Mouse (Mus musculus) stomach, postnatal 0 days (tissue): ENCODE measurements at regions not wholly inside any gene's neighbourhood (a gene's known extent, or its start where the extent isn't known, plus 50 kb on each side); places are given as distances from the start of the nearest gene placed in this dataset.

Experiments
- ATAC-seq: fragments of 200-750 bp; cut with Nextera tagmentation; 2 replicates; pipeline ENCODE4 v1.8.0; 2017; ENCODE audit not compliant: low FRiP score, low TSS enrichment
- DNase-seq: peaks from one replicate; pipeline ENCODE4 v3.0.0-alpha.2; 2016; ENCODE audit warnings: low spot score
- H3K27ac ChIP-seq: fragments of 300-500 bp; sonication (generic); replicated peaks from 2 replicates; pipeline ENCODE4 v1.5.1; 2014; ENCODE audit warnings: mild to moderate bottlenecking, control low read depth
- H3K27me3 ChIP-seq: fragments of 300-500 bp; sonication (generic); 2 replicates; pipeline ENCODE4 v1.6.1; 2014; ENCODE audit warnings: low read length; ENCODE audit not compliant: control insufficient read depth, insufficient read depth
- H3K36me3 ChIP-seq: fragments of 300-500 bp; sonication (generic); 2 replicates; pipeline ENCODE4 v1.6.1; 2014; ENCODE audit warnings: low read length, mixed read lengths; ENCODE audit not compliant: control insufficient read depth, insufficient read depth
- H3K4me1 ChIP-seq: fragments of 300-500 bp; sonication (generic); replicated peaks from 2 replicates; pipeline ENCODE4 v1.6.1; 2014; ENCODE audit warnings: antibody characterized with exemption; ENCODE audit not compliant: control insufficient read depth, insufficient read depth
- H3K4me2 ChIP-seq: fragments of 300-500 bp; sonication (generic); replicated peaks from 2 replicates; pipeline ENCODE4 v1.6.1; 2014; ENCODE audit warnings: low read depth, mild to moderate bottlenecking, control low read depth, moderate library complexity
- H3K4me3 ChIP-seq: fragments of 300-500 bp; sonication (generic); 2 replicates; pipeline ENCODE4 v1.5.1; 2014; ENCODE audit warnings: low read depth, low read length, control low read depth
- H3K9ac ChIP-seq: fragments of 300-500 bp; sonication (generic); 2 replicates; pipeline ENCODE4 v1.6.1; 2014; ENCODE audit warnings: mild to moderate bottlenecking, low read length, control low read depth, mixed read lengths
- H3K9me3 ChIP-seq: fragments of 300-500 bp; sonication (generic); 2 replicates; pipeline ENCODE4 v1.6.1; 2016; ENCODE audit warnings: low read length; ENCODE audit not compliant: control insufficient read depth
- CTCF ChIP-seq: IDR thresholded peaks from 2 replicates; pipeline ENCODE4 v1.5.1; 2016; ENCODE audit warnings: antibody characterized with exemption, low read depth, mild to moderate bottlenecking, moderate library complexity
- EP300 ChIP-seq: optimal IDR thresholded peaks from 2 replicates; pipeline ENCODE3; 2016; ENCODE audit warnings: antibody characterized with exemption
- WGBS: fragments of 180-500 bp; shearing (Covaris S2); extraction: QIAGEN DNeasy Blood & Tissue Kit; methylation state at CpG from one replicate; pipeline ENCODE4 v1.1.7; 2014; 5-methylcytosine and 5-hydroxymethylcytosine counted together

- ATAC-seq (no peak), DNase-seq (no peak)
- H3K9ac ChIP-seq: no peak overlapping the region
- WGBS: 32% methylated on average over 3 of the region's 3 CpGs
- no peak overlapping the region for H3K27ac ChIP-seq
- TF ChIP-seq CTCF: no peak
- TF ChIP-seq EP300: no peak
- no peak overlapping the region for H3K4me2 ChIP-seq
- H3K27me3 ChIP-seq: no peaks in the 10 kb centered on the region
- no peak overlapping the region for H3K4me3 ChIP-seq
- no peaks in the 10 kb centered on the region for H3K4me1 ChIP-seq
- no peaks in the 10 kb centered on the region for H3K36me3 ChIP-seq
- no peaks in the 10 kb centered on the region for H3K9me3 ChIP-seq
These were observed 848.9 kb upstream of the Cited2 start for GRCm38 (mm10) chr10:16874131-16874530.

GRCm38 (mm10) chr10:16878197-16878596 lies 844.8 kb upstream of the Cited2 start:
- Histone ChIP-seq H3K27ac (no peak overlapping the region), H3K9me3 (no peaks in the 10 kb centered on the region), H3K36me3 (no peaks in the 10 kb centered on the region), H3K4me3 (no peak overlapping the region), H3K4me2 (no peak overlapping the region), H3K27me3 (no peaks in the 10 kb centered on the region), H3K4me1 (no peaks in the 10 kb centered on the region), H3K9ac (no peak overlapping the region)
- DNase-seq (no peak), ATAC-seq (no peak)
- no peak for TF ChIP-seq EP300
- no peak for TF ChIP-seq CTCF

GRCm38 (mm10) chr10:16893316-16893715 lies 829.7 kb upstream of the Cited2 start:
- ATAC-seq: no peak

GRCm38 (mm10) chr10:16895332-16895731 lies 827.7 kb upstream of the Cited2 start:
- H3K9ac ChIP-seq: no peak overlapping the region
- no peaks in the 10 kb centered on the region for H3K9me3 ChIP-seq
- TF ChIP-seq EP300: no peak
- no peak for TF ChIP-seq CTCF
- H3K27ac ChIP-seq: no peak overlapping the region
- ATAC-seq: no peak
- no peak overlapping the region for H3K4me2 ChIP-seq
- DNase-seq: no peak
- no peaks in the 10 kb centered on the region for H3K27me3 ChIP-seq
- H3K4me3 ChIP-seq: no peak overlapping the region
- H3K36me3 ChIP-seq: no peaks in the 10 kb centered on the region
- H3K4me1 ChIP-seq: no peaks in the 10 kb centered on the region

More at GRCm38 (mm10) chr10:16893316-16893715, 829.7 kb upstream of the Cited2 start:
- Histone ChIP-seq H3K9ac (no peak overlapping the region), H3K4me2 (no peak overlapping the region), H3K9me3 (no peaks in the 10 kb centered on the region), H3K4me3 (no peak overlapping the region), H3K27me3 (no peaks in the 10 kb centered on the region), H3K36me3 (no peaks in the 10 kb centered on the region), H3K27ac (no peak overlapping the region), H3K4me1 (no peaks in the 10 kb centered on the region)
- TF ChIP-seq CTCF: no peak
- no peak for TF ChIP-seq EP300
- DNase-seq: no peak

- Histone ChIP-seq H3K36me3 (no peaks in the 10 kb centered on the region), H3K27me3 (no peaks in the 10 kb centered on the region), H3K27ac (no peak overlapping the region), H3K4me1 (no peaks in the 10 kb centered on the region), H3K4me3 (no peak overlapping the region), H3K4me2 (no peak overlapping the region), H3K9me3 (no peaks in the 10 kb centered on the region), H3K9ac (no peak overlapping the region)
- no peak for ATAC-seq
- 85% methylated on average over 2 of the region's 2 CpGs for WGBS
- DNase-seq: no peak
- TF ChIP-seq EP300 (no peak), CTCF (no peak)
These were observed 800.1 kb upstream of the Cited2 start for GRCm38 (mm10) chr10:16922888-16923287.

- Histone ChIP-seq H3K27me3 (no peaks in the 10 kb centered on the region), H3K4me3 (no peak overlapping the region)
- WGBS: 85% methylated on average over 6 of the region's 6 CpGs
These were observed 799.2 kb upstream of the Cited2 start for GRCm38 (mm10) chr10:16923851-16924250.

More at GRCm38 (mm10) chr10:16923851-16924250, 799.2 kb upstream of the Cited2 start:
- Histone ChIP-seq H3K36me3 (no peaks in the 10 kb centered on the region), H3K9me3 (no peaks in the 10 kb centered on the region), H3K4me2 (no peak overlapping the region), H3K27ac (no peak overlapping the region), H3K4me1 (no peaks in the 10 kb centered on the region), H3K9ac (no peak overlapping the region)
- TF ChIP-seq CTCF (no peak), EP300 (no peak)
- ATAC-seq: no peak
- DNase-seq: no peak
